Comparison of ENCODE assay signal across 9 mouse cellular contexts in the genomic region with DNA sequence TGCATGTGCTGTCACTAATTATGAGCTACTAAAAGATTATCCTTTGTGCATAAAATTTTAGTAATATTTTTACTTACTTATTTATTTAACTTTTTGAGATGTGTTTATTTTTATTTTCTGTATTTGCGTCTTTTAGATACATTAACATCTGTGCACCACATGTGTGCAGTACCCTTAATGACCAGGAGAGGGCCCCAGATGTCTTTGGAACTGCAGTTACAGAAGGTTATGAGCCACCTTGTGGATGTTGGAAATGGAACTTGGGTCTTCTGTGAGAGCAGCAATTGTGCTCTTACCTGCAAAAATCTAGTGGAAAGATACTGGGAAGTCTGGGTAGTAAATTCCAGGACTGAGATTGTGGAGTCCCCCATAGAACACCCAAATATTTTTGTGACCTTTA.
A peak's percentile ranks its signal among the peaks of the same experiment; 100 is the strongest.
DNase-seq lines count a peak whose midpoint lies in the region; ATAC-seq lines count a peak whose summit lies in the region.
"Had no signal": no experiment of that assay in that cellular context is flagged by ENCODE, and none has a peak within 500 bp of the region (broad histone marks: within the 10 kb centered on the region; RNA-seq: fewer than 3 reads in every experiment).

No protein-coding gene starts in this region.

- no peak overlapping the region for H3K4me3 ChIP-seq in forebrain, embryonic 11.5 days (ENCODE audit: low read depth, low read length)
- no peak overlapping the region for H3K4me3 ChIP-seq in forebrain, embryonic 16.5 days (replicated peaks; ENCODE audit: low read length)
- H3K4me3 ChIP-seq in midbrain, embryonic 11.5 days (ENCODE audit: low read depth, low read length), result no peak overlapping the region
- no peak overlapping the region for H3K4me3 ChIP-seq in midbrain, embryonic 16.5 days (ENCODE audit: low read depth, low read length)
- H3K4me3 ChIP-seq: neural tube, embryonic 13.5 days had no signal

- peak; percentile 60 for DNase-seq in forebrain, embryonic 11.5 days (ENCODE audit: low spot score)
- peak; percentile 91 for DNase-seq in midbrain, embryonic 11.5 days (ENCODE audit: low spot score, missing footprints)
- peak; percentile 12 for DNase-seq in c-Kit-positive CD71-positive TER-119-positive erythroid progenitor cells, embryonic 14.5 days (ENCODE audit: low spot score)
- DNase-seq in kidney, postnatal 36 days, result peak; percentile 25 to 76
- peak; percentile 12 for DNase-seq in skeletal muscle tissue, adult 2 months (ENCODE audit: low read depth, low spot score)

- no peaks in the 10 kb centered on the region for H3K27me3 ChIP-seq in forebrain, embryonic 11.5 days (ENCODE audit: control insufficient read depth, insufficient read depth, low read length)
- H3K27me3 ChIP-seq in forebrain, embryonic 16.5 days (replicated peaks; ENCODE audit: control insufficient read depth, insufficient read depth, low read length), result no peaks in the 10 kb centered on the region
- no peaks in the 10 kb centered on the region for H3K27me3 ChIP-seq in midbrain, embryonic 11.5 days (ENCODE audit: control insufficient read depth, insufficient read depth, low read length)
- no peaks in the 10 kb centered on the region for H3K27me3 ChIP-seq in midbrain, embryonic 16.5 days (ENCODE audit: control insufficient read depth, insufficient read depth, low read depth, low read length)
- H3K27me3 ChIP-seq: neural tube, embryonic 13.5 days had no signal

- 80% methylated on average over 1 of the region's 1 CpGs for WGBS in forebrain, embryonic 11.5 days
- WGBS in forebrain, embryonic 16.5 days, result 90% methylated on average over 1 of the region's 1 CpGs
- 75% methylated on average over 1 of the region's 1 CpGs for WGBS in midbrain, embryonic 11.5 days
- 80% methylated on average over 1 of the region's 1 CpGs for WGBS in midbrain, embryonic 16.5 days

- no peak overlapping the region for H3K27ac ChIP-seq in forebrain, embryonic 11.5 days (ENCODE audit: low read depth, low read length)
- H3K27ac ChIP-seq in forebrain, embryonic 16.5 days (ENCODE audit: low read length), result no peak overlapping the region
- no peak overlapping the region for H3K27ac ChIP-seq in midbrain, embryonic 11.5 days (ENCODE audit: low read depth, low read length)
- no peak overlapping the region for H3K27ac ChIP-seq in midbrain, embryonic 16.5 days (ENCODE audit: low read length)
- H3K27ac ChIP-seq: neural tube, embryonic 13.5 days had no signal

- H3K9ac ChIP-seq in forebrain, embryonic 11.5 days (ENCODE audit: low read length), result no peak overlapping the region
- no peak overlapping the region for H3K9ac ChIP-seq in forebrain, embryonic 16.5 days (replicated peaks; ENCODE audit: low read depth, low read length)
- no peak overlapping the region for H3K9ac ChIP-seq in midbrain, embryonic 11.5 days (ENCODE audit: low read length)
- no peak overlapping the region for H3K9ac ChIP-seq in midbrain, embryonic 16.5 days (ENCODE audit: low read depth, low read length)
- H3K9ac ChIP-seq: neural tube, embryonic 13.5 days had no signal

- H3K9me3 ChIP-seq in forebrain, embryonic 11.5 days (ENCODE audit: control insufficient read depth, low read length), result no peaks in the 10 kb centered on the region
- no peaks in the 10 kb centered on the region for H3K9me3 ChIP-seq in forebrain, embryonic 16.5 days (ENCODE audit: control insufficient read depth, low read length)
- H3K9me3 ChIP-seq in midbrain, embryonic 11.5 days (ENCODE audit: control insufficient read depth, low read length), result no peaks in the 10 kb centered on the region
- H3K9me3 ChIP-seq in midbrain, embryonic 16.5 days (replicated peaks; ENCODE audit: control insufficient read depth, low read length, poor library complexity, severe bottlenecking), result no peaks in the 10 kb centered on the region
- H3K9me3 ChIP-seq: neural tube, embryonic 13.5 days had no signal

- no peak overlapping the region for H3K4me2 ChIP-seq in forebrain, embryonic 11.5 days (ENCODE audit: low read depth, low read length, severe bottlenecking)
- no peak overlapping the region for H3K4me2 ChIP-seq in forebrain, embryonic 16.5 days (ENCODE audit: low read length)
- H3K4me2 ChIP-seq in midbrain, embryonic 11.5 days, result no peak overlapping the region
- H3K4me2 ChIP-seq in midbrain, embryonic 16.5 days (ENCODE audit: low read length), result no peak overlapping the region
- H3K4me2 ChIP-seq: neural tube, embryonic 13.5 days had no signal

- no peaks in the 10 kb centered on the region for H3K36me3 ChIP-seq in forebrain, embryonic 11.5 days (ENCODE audit: control insufficient read depth, insufficient read depth, low read length)
- no peaks in the 10 kb centered on the region for H3K36me3 ChIP-seq in forebrain, embryonic 16.5 days (ENCODE audit: control insufficient read depth, insufficient read depth)
- H3K36me3 ChIP-seq in midbrain, embryonic 11.5 days (ENCODE audit: control insufficient read depth, insufficient read depth, low read length), result no peaks in the 10 kb centered on the region
- no peaks in the 10 kb centered on the region for H3K36me3 ChIP-seq in midbrain, embryonic 16.5 days (ENCODE audit: control insufficient read depth, insufficient read depth, low read length)
- H3K36me3 ChIP-seq: neural tube, embryonic 13.5 days had no signal

- H3K4me1 ChIP-seq in forebrain, embryonic 11.5 days (replicated peaks; ENCODE audit: control insufficient read depth, insufficient read depth, low read length), result no peaks in the 10 kb centered on the region
- H3K4me1 ChIP-seq in forebrain, embryonic 16.5 days (replicated peaks; ENCODE audit: control insufficient read depth, insufficient read depth, low read length), result no peaks in the 10 kb centered on the region
- H3K4me1 ChIP-seq in midbrain, embryonic 11.5 days (ENCODE audit: control insufficient read depth, insufficient read depth, low read length), result no peaks in the 10 kb centered on the region
- no peaks in the 10 kb centered on the region for H3K4me1 ChIP-seq in midbrain, embryonic 16.5 days (ENCODE audit: control insufficient read depth, insufficient read depth, low read length)
- H3K4me1 ChIP-seq: neural tube, embryonic 13.5 days had no signal

- no peak for ATAC-seq in forebrain, embryonic 11.5 days (replicated peaks; ENCODE audit: low FRiP score)
- no peak for ATAC-seq in forebrain, embryonic 16.5 days
- ATAC-seq in midbrain, embryonic 11.5 days (ENCODE audit: low FRiP score), result no peak
- ATAC-seq in midbrain, embryonic 16.5 days, result no peak
- no peak for ATAC-seq in erythroblast, adult 5-6 weeks (replicated peaks; ENCODE audit: low FRiP score, poor library complexity, severe bottlenecking)

Comparison
In these comparisons a context has a peak if more than half of its experiments do, and no peak if none do; other contexts are left out.
1. DNase-seq: peak in every context shown above with its lines; median percentile 91 in midbrain, embryonic 11.5 days; 60 in forebrain, embryonic 11.5 days; 50 in kidney, postnatal 36 days; 12 in c-Kit-positive CD71-positive TER-119-positive erythroid progenitor cells, embryonic 14.5 days; 12 in skeletal muscle tissue, adult 2 months.